Mouse (Mus musculus): ENCODE measurements around the gene Rbms3. TPM values are rescaled to one million over a fixed set of nuclear protein-coding genes. Genes with fewer than 3 reads are reported as not detected.

The Rbms3 gene
- polyA plus RNA-seq, 1 experiment from 2014 or later: 12.2 TPM

GRCm38 (mm10) chr9:116640302-116640679, 989.4 kb downstream of the Rbms3 start:
- Histone ChIP-seq H3K9ac (ENCODE audit: low read length) (no peak overlapping the region), H3K9me3 (ENCODE audit: control insufficient read depth, low read length) (no peaks in the 10 kb centered on the region), H3K4me1 (replicated peaks; ENCODE audit: control insufficient read depth, insufficient read depth, low read length) (no peaks in the 10 kb centered on the region), H3K36me3 (ENCODE audit: control insufficient read depth, insufficient read depth, low read length) (no peaks in the 10 kb centered on the region), H3K4me2 (ENCODE audit: low read depth, low read length, severe bottlenecking) (no peak overlapping the region), H3K27ac (ENCODE audit: low read depth, low read length) (no peak overlapping the region), H3K4me3 (ENCODE audit: low read depth, low read length) (no peak overlapping the region), H3K27me3 (ENCODE audit: control insufficient read depth, insufficient read depth, low read length) (no peaks in the 10 kb centered on the region)
- DNase-seq (ENCODE audit: low spot score) (no peak), ATAC-seq (replicated peaks; ENCODE audit: low FRiP score) (no peak)
- WGBS: 70% methylated on average over 4 of the region's 4 CpGs

GRCm38 (mm10) chr9:116639597-116640301, 990.0 kb downstream of the Rbms3 start:
- ATAC-seq (replicated peaks; ENCODE audit: low FRiP score) (no peak), DNase-seq (ENCODE audit: low spot score) (no peak)
- no peaks in the 10 kb centered on the region for H3K4me1 ChIP-seq (replicated peaks; ENCODE audit: control insufficient read depth, insufficient read depth, low read length)
- no peak overlapping the region for H3K4me2 ChIP-seq (ENCODE audit: low read depth, low read length, severe bottlenecking)
- no peak overlapping the region for H3K27ac ChIP-seq (ENCODE audit: low read depth, low read length)
- no peaks in the 10 kb centered on the region for H3K36me3 ChIP-seq (ENCODE audit: control insufficient read depth, insufficient read depth, low read length)
- H3K4me3 ChIP-seq (ENCODE audit: low read depth, low read length): no peak overlapping the region
- H3K27me3 ChIP-seq (ENCODE audit: control insufficient read depth, insufficient read depth, low read length): no peaks in the 10 kb centered on the region
- WGBS: 48% methylated on average over 8 of the region's 8 CpGs
- H3K9ac ChIP-seq (ENCODE audit: low read length): no peak overlapping the region
- no peaks in the 10 kb centered on the region for H3K9me3 ChIP-seq (ENCODE audit: control insufficient read depth, low read length)

- Histone ChIP-seq H3K9ac (ENCODE audit: low read length) (no peak overlapping the region), H3K36me3 (ENCODE audit: control insufficient read depth, insufficient read depth, low read length) (no peaks in the 10 kb centered on the region), H3K27me3 (ENCODE audit: control insufficient read depth, insufficient read depth, low read length) (no peaks in the 10 kb centered on the region), H3K4me1 (replicated peaks; ENCODE audit: control insufficient read depth, insufficient read depth, low read length) (no peaks in the 10 kb centered on the region), H3K4me3 (ENCODE audit: low read depth, low read length) (no peak overlapping the region), H3K4me2 (ENCODE audit: low read depth, low read length, severe bottlenecking) (no peak overlapping the region), H3K27ac (ENCODE audit: low read depth, low read length) (no peak overlapping the region), H3K9me3 (ENCODE audit: control insufficient read depth, low read length) (no peaks in the 10 kb centered on the region)
- WGBS: 84% methylated on average over 5 of the region's 5 CpGs
- ATAC-seq (replicated peaks; ENCODE audit: low FRiP score): no peak
- no peak for DNase-seq (ENCODE audit: low spot score)
Observed at GRCm38 (mm10) chr9:116633786-116634185, 995.9 kb downstream of the Rbms3 start.

- no peak overlapping the region for H3K9ac ChIP-seq (ENCODE audit: low read length)
- no peak overlapping the region for H3K27ac ChIP-seq (ENCODE audit: low read depth, low read length)
- no peaks in the 10 kb centered on the region for H3K4me1 ChIP-seq (replicated peaks; ENCODE audit: control insufficient read depth, insufficient read depth, low read length)
- no peaks in the 10 kb centered on the region for H3K27me3 ChIP-seq (ENCODE audit: control insufficient read depth, insufficient read depth, low read length)
- H3K4me3 ChIP-seq (ENCODE audit: low read depth, low read length): no peak overlapping the region
- H3K4me2 ChIP-seq (ENCODE audit: low read depth, low read length, severe bottlenecking): no peak overlapping the region
- no peaks in the 10 kb centered on the region for H3K9me3 ChIP-seq (ENCODE audit: control insufficient read depth, low read length)
- ATAC-seq (replicated peaks; ENCODE audit: low FRiP score): no peak
- H3K36me3 ChIP-seq (ENCODE audit: control insufficient read depth, insufficient read depth, low read length): no peaks in the 10 kb centered on the region
- no peak for DNase-seq (ENCODE audit: low spot score)
- 80% methylated on average over 1 of the region's 1 CpGs for WGBS
Observed at GRCm38 (mm10) chr9:116633075-116633474, 996.6 kb downstream of the Rbms3 start.

GRCm38 (mm10) chr9:116631816-116632215, 997.9 kb downstream of the Rbms3 start:
- H3K9me3 ChIP-seq (ENCODE audit: control insufficient read depth, low read length): no peaks in the 10 kb centered on the region
- H3K9ac ChIP-seq (ENCODE audit: low read length): no peak overlapping the region
- H3K4me3 ChIP-seq (ENCODE audit: low read depth, low read length): no peak overlapping the region
- no peak overlapping the region for H3K27ac ChIP-seq (ENCODE audit: low read depth, low read length)
- ATAC-seq (replicated peaks; ENCODE audit: low FRiP score) (no peak), DNase-seq (ENCODE audit: low spot score) (no peak)
- no peaks in the 10 kb centered on the region for H3K36me3 ChIP-seq (ENCODE audit: control insufficient read depth, insufficient read depth, low read length)
- 92% methylated on average over 1 of the region's 1 CpGs for WGBS
- H3K4me2 ChIP-seq (ENCODE audit: low read depth, low read length, severe bottlenecking): no peak overlapping the region
- no peaks in the 10 kb centered on the region for H3K27me3 ChIP-seq (ENCODE audit: control insufficient read depth, insufficient read depth, low read length)
- no peaks in the 10 kb centered on the region for H3K4me1 ChIP-seq (replicated peaks; ENCODE audit: control insufficient read depth, insufficient read depth, low read length)

- DNase-seq (ENCODE audit: low spot score) (no peak), ATAC-seq (replicated peaks; ENCODE audit: low FRiP score) (no peak)
- Histone ChIP-seq H3K4me3 (ENCODE audit: low read depth, low read length) (no peak overlapping the region), H3K27ac (ENCODE audit: low read depth, low read length) (no peak overlapping the region), H3K27me3 (ENCODE audit: control insufficient read depth, insufficient read depth, low read length) (no peaks in the 10 kb centered on the region), H3K4me1 (replicated peaks; ENCODE audit: control insufficient read depth, insufficient read depth, low read length) (no peaks in the 10 kb centered on the region), H3K4me2 (ENCODE audit: low read depth, low read length, severe bottlenecking) (no peak overlapping the region), H3K9ac (ENCODE audit: low read length) (no peak overlapping the region), H3K36me3 (ENCODE audit: control insufficient read depth, insufficient read depth, low read length) (no peaks in the 10 kb centered on the region), H3K9me3 (ENCODE audit: control insufficient read depth, low read length) (no peaks in the 10 kb centered on the region)
- WGBS: 91% methylated on average over 10 of the region's 10 CpGs
Observed at GRCm38 (mm10) chr9:116630805-116631204, 998.9 kb downstream of the Rbms3 start.

- ATAC-seq (replicated peaks; ENCODE audit: low FRiP score): no peak
- 86% methylated on average over 5 of the region's 5 CpGs for WGBS
- H3K27me3 ChIP-seq (ENCODE audit: control insufficient read depth, insufficient read depth, low read length): no peaks in the 10 kb centered on the region
Observed at GRCm38 (mm10) chr9:116620434-116620833, 1009.3 kb downstream of the Rbms3 start.

GRCm38 (mm10) chr9:116618886-116619285, 1010.8 kb downstream of the Rbms3 start:
- no peak overlapping the region for H3K4me3 ChIP-seq (ENCODE audit: low read depth, low read length)
- no peaks in the 10 kb centered on the region for H3K4me1 ChIP-seq (replicated peaks; ENCODE audit: control insufficient read depth, insufficient read depth, low read length)
- no peaks in the 10 kb centered on the region for H3K36me3 ChIP-seq (ENCODE audit: control insufficient read depth, insufficient read depth, low read length)
- no peak overlapping the region for H3K27ac ChIP-seq (ENCODE audit: low read depth, low read length)
- H3K4me2 ChIP-seq (ENCODE audit: low read depth, low read length, severe bottlenecking): no peak overlapping the region
- DNase-seq (ENCODE audit: low spot score) (no peak), ATAC-seq (replicated peaks; ENCODE audit: low FRiP score) (no peak)
- H3K9ac ChIP-seq (ENCODE audit: low read length): no peak overlapping the region
- no peaks in the 10 kb centered on the region for H3K9me3 ChIP-seq (ENCODE audit: control insufficient read depth, low read length)
- H3K27me3 ChIP-seq (ENCODE audit: control insufficient read depth, insufficient read depth, low read length): no peaks in the 10 kb centered on the region
- WGBS: 95% methylated on average over 5 of the region's 5 CpGs

More at GRCm38 (mm10) chr9:116620434-116620833, 1009.3 kb downstream of the Rbms3 start:
- Histone ChIP-seq H3K9ac (ENCODE audit: low read length) (no peak overlapping the region), H3K27ac (ENCODE audit: low read depth, low read length) (no peak overlapping the region), H3K4me2 (ENCODE audit: low read depth, low read length, severe bottlenecking) (no peak overlapping the region), H3K36me3 (ENCODE audit: control insufficient read depth, insufficient read depth, low read length) (no peaks in the 10 kb centered on the region), H3K4me3 (ENCODE audit: low read depth, low read length) (no peak overlapping the region), H3K9me3 (ENCODE audit: control insufficient read depth, low read length) (no peaks in the 10 kb centered on the region), H3K4me1 (replicated peaks; ENCODE audit: control insufficient read depth, insufficient read depth, low read length) (no peaks in the 10 kb centered on the region)
- DNase-seq (ENCODE audit: low spot score): no peak

GRCm38 (mm10) chr9:116613276-116613675, 1016.4 kb downstream of the Rbms3 start:
- no peak overlapping the region for H3K9ac ChIP-seq (ENCODE audit: low read length)
- no peak for DNase-seq (ENCODE audit: low spot score)
- no peaks in the 10 kb centered on the region for H3K36me3 ChIP-seq (ENCODE audit: control insufficient read depth, insufficient read depth, low read length)
- no peaks in the 10 kb centered on the region for H3K27me3 ChIP-seq (ENCODE audit: control insufficient read depth, insufficient read depth, low read length)
- H3K4me2 ChIP-seq (ENCODE audit: low read depth, low read length, severe bottlenecking): no peak overlapping the region
- no peaks in the 10 kb centered on the region for H3K4me1 ChIP-seq (replicated peaks; ENCODE audit: control insufficient read depth, insufficient read depth, low read length)
- ATAC-seq (replicated peaks; ENCODE audit: low FRiP score): no peak
- H3K4me3 ChIP-seq (ENCODE audit: low read depth, low read length): no peak overlapping the region
- 92% methylated on average over 7 of the region's 7 CpGs for WGBS
- H3K9me3 ChIP-seq (ENCODE audit: control insufficient read depth, low read length): no peaks in the 10 kb centered on the region
- no peak overlapping the region for H3K27ac ChIP-seq (ENCODE audit: low read depth, low read length)
